Mouse (Mus musculus) heart, embryonic 14.5 days (tissue): Measurements from ENCODE around the gene 2610001J05Rik. TPM values are rescaled to one million over a fixed set of nuclear protein-coding genes. Genes with fewer than 3 reads are reported as not detected.
"Not testable (repeated sequence)": the region's sequence is repeated elsewhere in the genome, so short reads cannot be mapped to it uniquely, and the experiment has no call there.

Experiments
- ATAC-seq: fragments of 200-750 bp; cut with Nextera tagmentation; 2 replicates; pipeline ENCODE4 v1.8.0; 2017; ENCODE audit warnings: low read depth, moderate TSS enrichment; ENCODE audit not compliant: insufficient number of reproducible peaks, insufficient read depth, low FRiP score
- H3K27ac ChIP-seq, 2 experiments: fragments of 200-500 bp in 1 of 2; fragments of 300-500 bp in 1 of 2; sonication (generic) in 1 of 2; replicated peaks in 1 of 2; 2 replicates each; pipeline ENCODE4 v1.5.1; 2012 to 2014; ENCODE audit warnings: low read depth in 2 of 2, low read length in 2 of 2, control low read depth in 1 of 2, mild to moderate bottlenecking in 1 of 2, mixed read lengths in 1 of 2; ENCODE audit not compliant: control insufficient read depth in 1 of 2, insufficient read depth in 1 of 2
- H3K27me3 ChIP-seq: fragments of 300-500 bp; sonication (generic); 2 replicates; pipeline ENCODE4 v1.6.1; 2014; ENCODE audit warnings: mild to moderate bottlenecking, low read length, control low read depth; ENCODE audit not compliant: control insufficient read depth, insufficient read depth
- H3K36me3 ChIP-seq: fragments of 300-500 bp; sonication (generic); 2 replicates; pipeline ENCODE4 v1.6.1; 2014; ENCODE audit warnings: mild to moderate bottlenecking, control low read depth, low read length, mixed read lengths; ENCODE audit not compliant: control insufficient read depth, insufficient read depth
- H3K4me1 ChIP-seq, 2 experiments: fragments of 200-500 bp in 1 of 2; fragments of 300-500 bp in 1 of 2; sonication (generic) in 1 of 2; 2 replicates each; pipeline ENCODE4 v1.6.1; 2012 to 2014; ENCODE audit warnings: low read length in 2 of 2, control low read depth in 1 of 2, mixed read lengths in 1 of 2; ENCODE audit not compliant: control insufficient read depth in 2 of 2, insufficient read depth in 2 of 2
- H3K4me2 ChIP-seq: fragments of 300-500 bp; sonication (generic); 2 replicates; pipeline ENCODE4 v1.6.1; 2014; ENCODE audit warnings: mild to moderate bottlenecking, low read length
- H3K4me3 ChIP-seq, 2 experiments: fragments of 200-500 bp in 1 of 2; fragments of 300-500 bp in 1 of 2; sonication (generic) in 1 of 2; 2 replicates each; pipeline ENCODE4 v1.5.1; 2012 to 2014; ENCODE audit warnings: low read length in 2 of 2, mild to moderate bottlenecking in 2 of 2, control low read depth in 1 of 2, low read depth in 1 of 2, moderate library complexity in 1 of 2; ENCODE audit not compliant: control insufficient read depth in 1 of 2, insufficient read depth in 1 of 2
- H3K9ac ChIP-seq: fragments of 300-500 bp; sonication (generic); 2 replicates; pipeline ENCODE4 v1.6.1; 2014; ENCODE audit warnings: mild to moderate bottlenecking, low read length
- H3K9me3 ChIP-seq: fragments of 300-500 bp; sonication (generic); 2 replicates; pipeline ENCODE4 v1.6.1; 2016; ENCODE audit warnings: low read length, control low read depth; ENCODE audit not compliant: control insufficient read depth
- WGBS: fragments of 180-500 bp; shearing (Covaris S2); extraction: QIAGEN DNeasy Blood & Tissue Kit; methylation state at CpG from one replicate; pipeline ENCODE4 v1.1.7; 2014; 5-methylcytosine and 5-hydroxymethylcytosine counted together
- polyA plus RNA-seq: library from polyadenylated mRNA; unstranded; fragments of >200 nt; fragmentation: Nextera tagmentation; extraction: Ambion mirVana; gene quantifications from 2 replicates; pipeline ENCODE4 v1.2.1, GENCODE M21; 2014

Gene 2610001J05Rik
- polyA plus RNA-seq, 1 experiment from 2014 or later = 102 TPM

GRCm38 (mm10) chr6:13871625-13871958 is 274 bp upstream of the 2610001J05Rik start:
- 1% methylated on average over 7 of the region's 7 CpGs for WGBS
- H3K4me1 ChIP-seq = peaks cover 4 to 10% of the 10 kb centered on the region in 2 experiments; a peak in 2 of 4 replicates
- H3K27ac ChIP-seq = peak overlapping the region; percentile 79; a peak in 3 of 4 replicates
- no peaks in the 10 kb centered on the region for H3K27me3 ChIP-seq
- ATAC-seq = peak; percentile 58; the same call in 1 of the 2 replicates
- peak overlapping the region; percentile 66 for H3K4me2 ChIP-seq
- H3K36me3 ChIP-seq = peaks cover 12% of the 10 kb centered on the region
- H3K9ac ChIP-seq = peak overlapping the region; percentile 81
- H3K4me3 ChIP-seq = peak overlapping the region; percentile 53 to 67
- no peaks in the 10 kb centered on the region for H3K9me3 ChIP-seq

DNA sequence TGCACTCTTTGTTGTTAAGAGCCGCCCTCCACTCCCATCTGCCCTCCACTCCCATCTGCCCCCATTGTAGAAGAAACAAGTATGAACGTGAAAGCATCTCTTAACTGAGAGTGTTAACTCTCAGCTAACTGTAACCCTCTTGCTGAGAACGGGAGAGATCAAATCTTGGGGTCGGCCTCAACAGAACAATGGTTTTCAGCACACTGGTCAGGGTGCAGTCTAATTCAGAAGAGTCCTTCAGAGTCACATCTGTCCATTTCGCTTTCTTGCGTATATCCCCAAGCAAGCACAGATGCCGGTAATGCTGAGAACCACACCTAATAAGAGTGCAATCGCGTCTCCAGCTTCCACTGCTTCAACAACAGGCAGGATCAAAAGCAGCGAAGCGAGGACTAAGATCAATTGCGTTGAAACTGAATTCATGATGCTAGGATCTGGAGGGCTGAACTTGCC is 1.0 kb downstream of the 2610001J05Rik start:
- no peak overlapping the region; a peak in 1 of 4 replicates for H3K27ac ChIP-seq
- 45% methylated on average over 12 of the region's 12 CpGs for WGBS
- H3K27me3 ChIP-seq = no peaks in the 10 kb centered on the region
- H3K9me3 ChIP-seq = no peaks in the 10 kb centered on the region
- peaks cover 12% of the 10 kb centered on the region for H3K36me3 ChIP-seq
- H3K4me1 ChIP-seq = peaks cover 4 to 10% of the 10 kb centered on the region in 2 experiments; a peak in 2 of 4 replicates
- peak overlapping the region; percentile 66 for H3K4me2 ChIP-seq
- no peak for ATAC-seq
- peak overlapping the region; percentile 52 for H3K9ac ChIP-seq
- peak overlapping the region; percentile 39 to 53 for H3K4me3 ChIP-seq

DNA sequence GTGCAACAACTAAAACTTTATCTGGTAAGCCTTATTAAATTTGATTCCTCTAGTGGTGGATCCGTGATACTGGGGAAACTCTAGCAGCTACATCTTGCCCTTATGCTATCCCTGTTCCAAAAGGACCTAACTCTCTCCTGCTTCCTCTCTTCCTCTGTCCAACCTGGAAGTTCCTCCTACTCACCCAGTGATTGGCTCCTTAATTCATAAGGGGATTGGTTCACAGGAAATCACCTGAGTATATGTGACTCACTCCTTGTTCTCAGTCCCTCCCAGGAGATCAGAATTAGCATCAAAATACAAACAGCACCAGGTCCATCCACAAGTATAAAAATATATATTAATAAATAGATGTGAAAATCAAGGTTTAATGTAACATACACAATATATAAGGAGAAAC is 10.7 kb downstream of the 2610001J05Rik start:
- Histone ChIP-seq H3K4me1 (peaks cover 0 to 2% of the 10 kb centered on the region in 2 experiments; a peak in 3 of 4 replicates), H3K9me3 (no peaks in the 10 kb centered on the region), H3K27ac (peak overlapping the region; percentile 5 to 10; a peak in 1 of 4 replicates), H3K4me3 (no peak overlapping the region), H3K27me3 (no peaks in the 10 kb centered on the region), H3K36me3 (no peaks in the 10 kb centered on the region), H3K4me2 (no peak overlapping the region), H3K9ac (no peak overlapping the region)
- WGBS = 69% methylated on average over 1 of the region's 1 CpGs
- ATAC-seq = no peak

GRCm38 (mm10) chr6:13859877-13860585 is 11.3 kb downstream of the 2610001J05Rik start:
- Histone ChIP-seq H3K27ac (peak overlapping the region; percentile 5 to 10; a peak in 2 of 4 replicates), H3K4me3 (no peak overlapping the region), H3K4me1 (peaks cover 0 to 2% of the 10 kb centered on the region in 2 experiments; a peak in 3 of 4 replicates), H3K36me3 (no peaks in the 10 kb centered on the region), H3K9me3 (no peaks in the 10 kb centered on the region), H3K9ac (no peak overlapping the region), H3K4me2 (no peak overlapping the region), H3K27me3 (no peaks in the 10 kb centered on the region)
- WGBS = 33% methylated on average over 6 of the region's 6 CpGs
- ATAC-seq = 0 out of 2 replicates have a peak, but pooled peaks have one; percentile 26

GRCm38 (mm10) chr6:13854230-13854629 is 17.1 kb downstream of the 2610001J05Rik start:
- H3K9me3 ChIP-seq = no peaks in the 10 kb centered on the region
- H3K4me2 ChIP-seq = no peak overlapping the region
- no peaks in the 10 kb centered on the region for H3K36me3 ChIP-seq
- H3K9ac ChIP-seq = no peak overlapping the region
- WGBS = 39% methylated on average over 11 of the region's 11 CpGs
- no peak overlapping the region for H3K27ac ChIP-seq
- no peak for ATAC-seq
- H3K4me3 ChIP-seq = no peak overlapping the region
- no peaks in the 10 kb centered on the region for H3K4me1 ChIP-seq
- no peaks in the 10 kb centered on the region for H3K27me3 ChIP-seq

DNA sequence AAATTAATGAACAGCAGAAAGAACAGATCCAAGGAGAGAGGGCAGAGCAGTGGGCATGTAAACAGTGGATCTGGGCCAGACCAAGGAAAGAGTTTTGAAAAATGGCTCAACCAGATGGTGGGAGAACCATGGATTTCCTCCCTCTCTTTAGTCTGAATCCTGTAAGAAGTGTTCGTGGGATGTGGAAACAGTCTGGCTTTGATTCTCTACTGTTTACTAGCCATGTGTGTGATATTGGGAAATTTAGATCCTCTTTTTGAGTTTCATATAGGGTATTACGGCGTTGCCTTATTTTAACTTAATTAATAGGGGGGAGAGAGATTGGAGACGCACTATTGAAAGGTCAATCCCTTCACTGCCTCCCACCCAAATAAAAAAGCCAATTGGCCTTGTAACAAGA is 18.1 kb downstream of the 2610001J05Rik start:
- no peaks in the 10 kb centered on the region for H3K27me3 ChIP-seq
- no peak for ATAC-seq
- H3K4me1 ChIP-seq = no peaks in the 10 kb centered on the region
- H3K36me3 ChIP-seq = no peaks in the 10 kb centered on the region
- H3K27ac ChIP-seq = no peak overlapping the region
- no peak overlapping the region for H3K4me2 ChIP-seq
- WGBS = 91% methylated on average over 4 of the region's 4 CpGs
- no peaks in the 10 kb centered on the region for H3K9me3 ChIP-seq
- no peak overlapping the region for H3K4me3 ChIP-seq
- H3K9ac ChIP-seq = no peak overlapping the region

GRCm38 (mm10) chr6:13846031-13846430 is 25.3 kb downstream of the 2610001J05Rik start:
- not testable (repeated sequence) for H3K36me3 ChIP-seq, H3K4me1 ChIP-seq, H3K4me2 ChIP-seq, H3K4me3 ChIP-seq, H3K9ac ChIP-seq, H3K27me3 ChIP-seq, ATAC-seq, H3K27ac ChIP-seq, H3K9me3 ChIP-seq
- 91% methylated on average over 1 of the region's 1 CpGs for WGBS
